Mouse (Mus musculus) effector memory CD4-positive, alpha-beta T cell, adult 7 months (primary cell): ENCODE data around the gene Tnni1. TPM values are rescaled to one million over a fixed set of nuclear protein-coding genes. Genes with fewer than 3 reads are reported as not detected.

Experiments used
- polyA plus RNA-seq: library from polyadenylated mRNA; unstranded; fragments of 100-300 nt; shearing (Covaris generic); gene quantifications from one replicate; pipeline ENCODE4 v1.2.1, GENCODE M21; 2017

Tnni1 gene
- polyA plus RNA-seq = 0.38 TPM

DNA sequence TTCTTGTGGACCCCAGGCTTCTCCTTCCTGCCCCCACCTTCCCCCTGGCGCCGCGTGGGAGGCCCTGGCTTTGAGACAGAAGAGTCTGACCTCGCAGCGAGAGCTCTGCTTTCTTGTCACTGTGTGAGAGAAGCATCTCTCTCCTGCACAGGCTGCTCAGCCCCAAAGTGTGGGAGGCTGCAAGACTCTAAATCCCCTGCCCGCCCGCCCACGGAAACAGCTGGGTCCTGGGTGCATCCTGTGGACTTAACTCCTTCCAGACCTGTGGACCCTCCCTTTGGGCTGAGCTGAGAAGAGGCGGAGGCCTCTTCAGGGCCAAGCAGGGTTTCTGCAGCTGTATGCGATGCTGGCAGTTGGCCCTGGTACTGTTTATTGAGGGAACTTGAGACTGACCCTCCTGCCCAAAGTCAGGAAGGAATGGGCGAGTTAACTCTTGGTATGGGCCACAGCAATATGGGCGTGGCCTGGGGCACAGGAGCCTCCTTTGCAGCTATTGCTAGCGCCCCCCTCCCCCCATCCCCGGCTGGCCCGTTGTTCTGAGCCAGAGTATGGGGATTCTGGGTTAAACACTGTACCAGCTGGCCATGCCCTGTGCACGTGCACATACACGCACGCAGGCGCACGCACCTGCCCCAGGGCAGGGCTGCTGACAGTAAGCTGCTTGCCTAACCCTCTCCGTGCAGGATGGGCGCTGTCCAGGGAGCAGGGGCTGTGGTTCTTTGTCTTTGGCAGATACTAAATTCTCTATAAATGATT is at the start of gene Tnni1:
Gene Tnni1, plus strand, starts transcription at position 655 of the 756 bp plus-strand sequence.

DNA sequence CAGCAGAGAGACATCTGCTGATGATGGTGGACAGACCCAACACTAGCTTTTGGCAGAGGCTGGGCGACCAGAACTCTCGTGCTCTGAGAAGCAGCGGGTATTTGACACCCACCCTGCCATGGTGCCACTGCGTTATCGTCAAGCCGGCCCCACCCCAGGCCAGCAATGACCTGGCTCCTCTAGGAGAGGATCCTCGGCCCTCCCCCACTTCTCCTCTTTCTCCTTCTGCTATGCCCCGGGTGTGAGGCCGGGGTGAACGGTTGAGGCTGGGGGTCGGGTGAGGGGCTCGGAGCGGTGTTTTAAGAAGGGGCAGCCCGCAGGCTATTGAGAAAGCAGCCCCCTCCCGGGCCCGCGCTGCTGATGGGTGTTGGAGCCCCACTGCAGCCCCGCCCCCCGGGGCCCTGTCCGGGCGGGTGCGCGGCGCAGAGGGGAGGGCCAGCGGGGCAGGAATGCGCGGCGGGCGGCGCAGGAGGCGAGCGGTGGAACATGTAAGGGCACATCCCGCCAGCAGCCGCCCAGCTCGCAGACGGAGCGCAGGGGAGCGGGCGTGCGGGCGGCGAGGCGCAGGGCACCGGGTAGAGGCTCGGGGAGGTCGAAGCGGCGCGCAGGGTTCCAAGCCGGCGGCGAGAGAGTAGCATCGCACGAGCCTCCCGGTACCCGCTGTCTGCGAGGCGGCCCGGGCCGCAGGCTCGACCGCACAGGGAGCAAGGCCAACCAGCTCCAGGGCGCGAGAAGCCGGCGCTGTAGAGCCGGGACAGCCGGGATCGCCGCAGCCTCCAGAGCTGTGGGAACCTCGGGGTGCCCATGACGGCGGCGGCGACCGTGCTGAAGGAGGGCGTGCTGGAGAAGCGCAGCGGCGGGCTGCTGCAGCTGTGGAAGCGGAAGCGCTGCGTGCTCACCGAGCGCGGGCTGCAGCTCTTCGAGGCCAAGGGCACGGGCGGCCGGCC is 13.3 kb upstream of the Tnni1 start, which contains the start of gene Phlda3:
Gene Phlda3, plus strand, starts transcription at position 475 of the 947 bp plus-strand sequence.

GRCm38 (mm10) chr1:135818481-135819086 is 39.4 kb downstream of the Tnni1 start, which contains the start of gene Lad1:
Gene Lad1 (plus strand): TSS chr1:135818598.

GRCm38 (mm10) chr1:135835716-135836483 is 56.7 kb downstream of the Tnni1 start, which contains the start of gene Tnnt2:
Gene Tnnt2 (plus strand): TSS chr1:135836354.

Other genes starting within 250 kb of the Tnni1 start
- 0.51 TPM for gene Nav1, start 172.1 kb upstream of the Tnni1 start, polyA plus RNA-seq
- gene Csrp1, start 59.4 kb upstream of the Tnni1 start, polyA plus RNA-seq = 75.1 TPM
- gene Phlda3, start 13.3 kb upstream of the Tnni1 start, polyA plus RNA-seq = 2.6 TPM
- not detected for gene Lad1, start 39.2 kb downstream of the Tnni1 start, polyA plus RNA-seq
- 0.11 TPM for gene Tnnt2, start 56.9 kb downstream of the Tnni1 start, polyA plus RNA-seq
- not detected for gene Pkp1, start 139.8 kb downstream of the Tnni1 start, polyA plus RNA-seq
- not detected for gene Igfn1, start 226.9 kb downstream of the Tnni1 start, polyA plus RNA-seq
- 15.1 TPM for gene Tmem9, start 228.7 kb downstream of the Tnni1 start, polyA plus RNA-seq